Mouse (Mus musculus): ENCODE measurements around the gene Gsta4.

DNA sequence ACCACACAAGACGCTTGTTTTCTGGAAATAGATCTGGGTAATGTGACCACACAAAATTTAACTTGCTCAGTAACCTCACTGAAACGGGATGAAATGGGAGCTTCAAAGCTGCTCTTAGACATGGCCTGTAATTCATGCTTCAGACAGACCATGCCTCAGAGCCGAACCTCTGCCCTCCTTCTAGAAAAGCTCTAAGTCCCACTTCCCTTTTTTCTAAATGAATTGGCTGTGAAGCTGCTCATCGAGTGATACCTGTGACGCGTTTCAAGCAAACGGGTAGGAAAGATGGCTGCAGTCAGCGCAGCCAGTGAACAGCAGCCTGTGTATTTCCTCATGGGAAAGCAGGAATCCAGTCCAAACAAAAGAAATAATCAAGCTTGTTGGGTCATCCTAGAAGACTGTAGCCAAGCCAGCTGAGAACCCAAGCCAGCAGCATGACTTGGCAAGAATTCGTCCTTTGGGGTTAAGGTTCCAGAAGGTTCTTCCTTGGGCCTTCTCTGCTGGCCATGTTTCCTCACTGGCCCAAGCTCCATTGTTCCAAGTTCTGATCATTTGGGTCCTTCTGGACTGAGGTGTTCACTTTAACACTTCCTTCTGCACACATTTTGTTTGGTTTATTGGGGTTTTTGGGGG, 44.4 kb upstream of the Gsta4 start:
- TF ChIP-seq CTCF (IDR thresholded peaks at IDR 0.05; ENCODE audit: borderline replicate concordance, insufficient read depth, low read depth, low read length), result no peak
- no peak for TF ChIP-seq POLR2A (IDR thresholded peaks at IDR 0.05; ENCODE audit: borderline replicate concordance, insufficient read depth, low read length)
